Mouse (Mus musculus) regulatory T cell (primary cell): ENCODE data around the gene Lingo2.
"Not testable (repeated sequence)": the region's sequence is repeated elsewhere in the genome, so short reads cannot be mapped to it uniquely, and the experiment has no call there.

ENCODE experiments used
- in situ Hi-C: fragments of 300-600 bp; cut with MboI, MseI; formaldehyde crosslinking; loops from one replicate; pipeline ENCODE4 v1.15.1; 2025; ENCODE audit warnings: high pct_unique_total_duplicates

The Lingo2 gene

DNA sequence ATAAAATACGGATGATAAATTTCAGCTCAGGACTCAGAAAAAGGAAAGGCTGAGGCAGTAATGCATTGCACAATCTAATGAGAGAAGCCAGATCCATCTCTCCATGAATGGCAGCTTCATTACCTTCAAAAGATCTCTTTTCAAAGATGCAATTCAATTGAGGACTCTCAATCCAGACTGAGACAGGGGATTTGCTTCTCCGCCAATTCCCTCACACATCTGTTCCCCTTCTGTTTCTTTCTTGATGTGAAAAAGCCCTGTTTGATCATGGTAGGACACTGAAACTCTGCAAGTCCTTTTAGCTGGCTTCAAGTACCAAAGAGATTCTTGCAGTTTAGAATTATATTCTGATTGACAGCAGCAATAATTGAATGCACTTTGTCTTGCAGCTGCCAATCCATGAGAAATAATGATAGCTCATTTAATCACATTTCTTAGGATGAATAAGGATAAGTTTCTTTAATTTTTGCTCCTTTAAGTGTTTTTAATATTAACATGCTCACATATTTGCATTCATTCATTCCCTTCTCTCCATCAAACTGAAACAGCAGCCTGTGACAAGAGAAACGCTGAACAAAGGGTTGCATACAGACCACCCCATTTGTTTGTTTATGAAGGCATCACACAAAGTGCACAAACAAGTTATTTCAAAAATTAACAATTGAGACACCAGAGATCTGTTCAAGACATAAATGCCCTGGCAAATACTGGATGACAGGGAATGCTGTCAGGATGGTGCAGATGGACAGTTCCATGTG lies 870.3 kb downstream of the Lingo2 start:
- in situ Hi-C loops: no loop called here

DNA sequence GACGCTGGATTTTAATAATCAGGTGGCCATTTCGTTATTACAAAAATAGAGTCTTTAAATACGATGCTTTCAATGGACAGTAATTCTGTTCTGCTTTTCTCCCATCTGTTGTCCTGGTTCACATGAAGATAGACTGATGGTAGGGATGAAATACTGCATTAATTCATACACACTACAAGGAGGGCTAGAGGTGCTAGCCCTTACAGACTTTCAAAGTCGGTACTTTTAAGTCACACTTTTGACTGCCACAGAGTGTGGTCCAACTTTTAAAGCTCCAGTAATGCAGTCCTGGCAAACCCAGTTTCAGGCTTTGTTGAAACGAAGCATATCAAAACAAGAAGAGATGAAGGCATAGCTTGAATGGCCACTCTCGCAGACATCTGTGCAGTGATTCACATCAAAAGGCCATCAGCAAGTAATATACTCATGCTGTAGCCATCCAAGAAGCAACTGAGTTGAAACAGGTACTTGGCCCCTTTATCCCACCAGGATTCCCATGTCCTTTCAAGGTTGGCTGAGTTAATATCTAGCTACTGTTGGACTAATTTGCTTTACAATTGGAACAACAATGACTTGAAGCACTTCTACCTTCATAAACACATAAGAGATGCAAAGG lies 872.5 kb downstream of the Lingo2 start:
- in situ Hi-C loops: no loop called here

DNA sequence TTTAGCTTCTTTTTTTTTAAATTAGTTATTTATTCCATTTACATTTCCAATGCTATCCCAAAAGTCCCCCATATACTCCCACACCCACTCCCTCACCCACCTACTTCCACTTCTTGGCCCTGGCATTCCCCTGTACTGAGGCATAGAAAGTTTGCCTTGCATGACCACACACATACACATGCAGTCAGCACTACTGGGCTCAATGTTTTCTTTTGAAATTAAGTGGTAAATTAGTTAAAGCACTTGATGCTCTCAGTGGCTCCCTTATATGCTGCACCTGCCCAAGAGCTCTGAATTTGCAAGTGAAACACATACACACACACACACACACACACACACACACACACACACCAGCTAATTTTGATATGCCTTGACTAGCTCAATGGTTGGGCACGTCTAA lies 886.8 kb downstream of the Lingo2 start:
- in situ Hi-C loops: not testable (repeated sequence)

DNA sequence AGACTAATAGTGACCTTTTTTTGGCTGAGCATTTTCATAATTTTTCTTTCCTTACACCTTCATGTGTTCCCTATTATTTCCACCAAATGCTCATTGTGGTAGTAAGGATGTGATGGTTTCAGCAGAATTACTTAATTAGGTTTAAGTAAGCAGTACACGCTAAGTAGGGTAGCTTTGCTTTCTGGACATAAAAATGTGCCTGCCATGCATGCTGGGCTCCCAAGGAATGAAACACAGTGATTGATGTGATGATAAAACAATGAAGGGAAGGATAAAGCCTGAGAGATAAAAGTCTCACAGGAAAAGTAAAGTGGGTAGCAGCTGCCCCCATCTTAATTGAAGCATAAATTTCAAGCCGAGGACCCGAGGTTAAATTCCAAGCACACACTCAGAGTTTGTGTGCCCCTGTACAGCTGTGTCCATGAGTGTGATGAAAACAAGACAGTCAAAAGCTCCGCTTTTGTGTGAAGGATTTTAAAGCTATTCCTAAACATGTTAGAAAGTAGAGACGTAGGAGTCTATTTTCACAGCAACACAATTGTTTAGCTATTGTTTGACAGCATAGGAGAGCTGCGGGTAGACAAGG lies 898.7 kb downstream of the Lingo2 start:
- in situ Hi-C loops: no loop called here

DNA sequence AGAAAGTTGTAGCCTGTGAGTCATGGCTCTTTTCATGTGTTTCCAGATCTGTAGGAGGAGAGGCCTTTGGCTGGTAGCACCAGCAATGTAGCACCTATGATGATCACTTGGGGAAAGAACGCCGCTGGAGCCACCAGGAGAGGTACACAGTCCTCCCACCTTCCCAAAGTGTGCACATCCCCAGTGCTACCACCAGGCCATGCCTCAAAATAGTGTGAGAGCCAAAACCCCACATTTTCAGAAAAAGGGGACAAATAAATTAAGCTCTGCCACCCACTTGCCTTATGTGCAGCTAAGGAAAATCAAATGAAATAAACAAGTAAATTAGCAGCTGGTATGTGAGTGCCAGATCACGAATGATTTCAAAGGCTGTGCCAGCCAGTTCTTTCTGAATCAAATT lies 911.2 kb downstream of the Lingo2 start:
- in situ Hi-C loops: no loop called here

DNA sequence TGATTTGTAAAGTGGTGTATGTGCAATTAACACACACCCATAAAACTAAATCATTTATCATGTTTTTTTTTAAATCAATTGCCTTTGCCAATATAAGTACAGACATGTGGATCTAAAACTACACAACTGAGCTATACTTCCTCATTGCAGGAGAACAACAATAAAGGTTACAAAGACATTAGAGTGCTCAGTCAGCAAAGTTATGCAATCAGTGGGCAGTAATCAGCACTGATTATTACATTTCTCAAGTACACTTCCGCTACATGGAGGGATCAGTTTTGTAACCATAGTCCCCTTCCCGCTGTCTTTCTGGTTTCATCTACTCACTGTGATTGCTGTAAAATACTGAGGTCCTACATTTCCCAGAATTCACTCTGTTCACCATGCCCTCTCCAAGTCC lies 912.8 kb downstream of the Lingo2 start:
- in situ Hi-C loops: no loop called here

DNA sequence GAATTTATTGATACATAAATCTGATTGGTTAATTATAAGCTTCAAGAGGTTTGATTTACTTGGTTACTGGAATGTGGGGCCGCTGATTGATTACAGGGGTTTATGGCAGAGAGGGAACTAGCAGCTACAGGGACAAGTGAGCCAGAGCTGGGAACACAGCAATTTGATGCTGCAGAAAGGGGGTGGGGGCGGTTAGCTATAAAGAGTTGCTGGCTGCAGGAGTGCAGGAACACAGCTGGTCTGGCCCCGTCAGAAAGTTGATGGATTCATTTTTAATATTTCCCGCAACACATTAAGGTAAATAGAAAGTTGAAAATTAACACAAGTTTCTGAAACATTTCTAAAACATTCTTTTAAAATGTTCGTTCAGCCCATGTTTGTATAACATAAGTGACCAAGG lies 919.5 kb downstream of the Lingo2 start:
- in situ Hi-C loops: no loop called here

DNA sequence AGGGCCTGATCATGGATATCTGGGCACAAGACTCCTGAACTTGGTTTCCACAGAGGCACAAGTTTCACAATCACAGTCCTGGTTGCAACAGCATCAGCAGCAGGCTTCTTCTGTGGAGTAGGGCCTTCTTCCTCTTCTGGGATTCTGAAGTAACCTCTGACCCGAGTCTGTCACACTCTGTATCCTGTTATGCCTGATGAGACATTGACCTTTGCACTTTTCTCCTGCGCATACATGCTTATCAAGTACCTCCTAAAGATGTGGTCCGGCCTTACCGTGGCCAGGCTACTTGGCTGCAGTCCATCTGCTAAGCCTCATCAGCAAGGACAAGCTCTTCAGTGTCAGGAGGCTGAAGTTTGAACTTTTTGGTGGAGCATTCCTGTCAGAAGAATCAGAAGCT lies 937.4 kb downstream of the Lingo2 start:
- in situ Hi-C loops: no loop called here

DNA sequence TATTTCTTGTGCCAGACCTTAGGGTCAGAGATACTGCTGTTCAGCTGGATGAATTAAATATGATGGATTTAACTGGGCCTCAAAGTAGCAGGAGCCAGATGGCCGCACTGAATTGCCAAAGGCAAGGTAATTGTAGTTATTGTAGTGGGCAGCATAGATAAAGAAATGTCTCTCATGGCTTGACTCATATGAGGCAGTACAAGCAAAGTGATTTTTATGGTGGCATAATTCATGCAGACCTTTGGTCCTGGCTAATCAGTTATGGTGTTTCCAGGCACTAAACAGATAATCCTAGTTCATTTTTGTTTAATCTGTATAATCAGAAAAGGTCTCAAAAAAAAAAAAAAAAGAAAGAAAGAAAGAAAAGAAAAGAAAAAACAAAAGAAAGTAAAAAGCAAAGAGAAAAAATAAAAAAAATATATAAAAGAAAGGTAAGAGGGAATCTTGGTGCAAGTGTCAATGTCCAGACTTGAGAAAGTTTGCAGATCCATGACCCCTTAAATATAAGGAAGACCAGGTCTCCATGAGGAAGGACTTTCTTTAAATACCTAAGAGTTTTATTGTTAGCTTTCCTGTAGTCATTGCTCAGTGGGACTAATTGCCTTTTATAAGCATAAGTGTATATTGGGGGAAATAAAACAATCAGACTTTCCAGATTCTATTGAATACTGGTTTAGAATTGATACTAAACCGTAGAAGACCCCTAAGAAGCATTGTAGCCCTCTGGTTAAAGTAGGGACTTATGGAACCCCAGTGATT lies 959.4 kb downstream of the Lingo2 start:
- in situ Hi-C loops: no loop called here

DNA sequence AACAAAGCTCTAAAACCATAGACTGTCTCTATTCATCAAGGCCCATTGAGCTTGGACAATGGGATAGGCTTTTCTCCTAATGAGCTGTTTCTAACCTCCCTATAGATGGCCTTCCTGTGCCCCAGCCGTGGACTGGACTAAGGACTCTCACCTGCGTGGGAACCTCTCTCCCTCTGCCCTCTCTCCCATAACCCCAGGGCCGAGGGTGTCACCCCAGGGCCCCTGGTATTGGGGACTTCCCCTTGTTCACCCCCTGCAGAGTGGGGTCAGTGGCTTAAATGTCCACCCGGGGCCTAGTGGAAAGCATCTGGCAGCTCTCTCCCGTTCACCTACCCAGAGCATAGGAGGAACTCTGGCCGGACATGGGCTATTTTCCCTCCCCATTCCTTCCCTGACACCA lies 965.5 kb downstream of the Lingo2 start:
- in situ Hi-C loops: no loop called here

DNA sequence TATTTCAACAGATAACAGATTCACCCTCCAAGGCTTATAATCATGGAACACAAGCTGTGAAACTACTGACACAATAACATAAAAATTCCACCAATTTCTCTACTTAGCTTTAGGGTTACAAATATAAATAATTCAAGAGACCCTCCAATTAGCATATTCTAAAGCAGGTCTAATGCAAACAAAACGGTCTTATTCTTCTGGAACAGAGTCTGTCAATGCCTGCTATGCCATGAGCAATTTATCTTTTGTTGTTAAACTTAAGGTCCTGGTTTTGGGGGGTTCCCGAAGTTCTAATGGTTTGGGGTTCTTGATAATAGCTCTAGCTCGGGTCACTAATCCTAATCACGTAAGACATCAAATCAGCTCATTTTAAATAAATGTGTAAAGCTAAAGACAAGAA lies 988.0 kb downstream of the Lingo2 start:
- in situ Hi-C loops: no loop called here

DNA sequence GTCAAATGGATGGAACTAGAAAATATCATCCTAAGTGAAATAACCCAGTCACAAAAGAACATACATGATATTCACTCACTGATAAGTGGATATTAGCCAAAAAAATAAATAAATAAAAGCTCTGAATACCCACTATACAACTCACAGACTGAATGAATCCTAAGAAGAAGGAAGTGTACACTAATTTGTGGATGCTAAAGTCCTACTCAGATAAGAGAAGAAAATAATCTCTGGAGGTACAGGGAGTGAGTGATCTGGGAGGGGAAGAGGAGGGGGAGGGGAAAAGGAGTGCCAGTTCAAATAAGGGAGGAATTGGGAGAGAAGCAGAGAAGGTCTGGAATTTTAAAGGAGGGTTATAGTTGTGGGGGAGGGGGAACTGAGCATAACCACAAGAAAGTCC lies 999.7 kb downstream of the Lingo2 start:
- in situ Hi-C loops: no loop called here

DNA sequence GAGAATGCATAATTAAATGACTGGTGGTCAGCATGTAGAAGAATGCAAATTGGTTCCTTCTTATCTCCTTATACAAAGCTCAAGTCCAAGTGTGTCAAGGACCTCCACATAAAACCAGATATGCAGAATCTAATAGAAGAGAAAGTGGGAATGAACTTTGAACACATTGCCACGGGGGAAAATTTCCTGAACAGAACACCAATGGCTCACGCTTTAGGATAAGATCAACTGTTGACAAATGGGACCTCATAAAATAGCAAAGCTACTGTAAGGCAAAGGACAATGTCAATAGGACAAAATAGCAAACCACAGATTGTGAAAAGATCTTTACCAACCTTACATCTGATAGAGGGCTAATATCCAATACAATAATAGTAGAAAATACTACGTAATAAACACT lies 1000.3 kb downstream of the Lingo2 start:
- in situ Hi-C loops: no loop called here

DNA sequence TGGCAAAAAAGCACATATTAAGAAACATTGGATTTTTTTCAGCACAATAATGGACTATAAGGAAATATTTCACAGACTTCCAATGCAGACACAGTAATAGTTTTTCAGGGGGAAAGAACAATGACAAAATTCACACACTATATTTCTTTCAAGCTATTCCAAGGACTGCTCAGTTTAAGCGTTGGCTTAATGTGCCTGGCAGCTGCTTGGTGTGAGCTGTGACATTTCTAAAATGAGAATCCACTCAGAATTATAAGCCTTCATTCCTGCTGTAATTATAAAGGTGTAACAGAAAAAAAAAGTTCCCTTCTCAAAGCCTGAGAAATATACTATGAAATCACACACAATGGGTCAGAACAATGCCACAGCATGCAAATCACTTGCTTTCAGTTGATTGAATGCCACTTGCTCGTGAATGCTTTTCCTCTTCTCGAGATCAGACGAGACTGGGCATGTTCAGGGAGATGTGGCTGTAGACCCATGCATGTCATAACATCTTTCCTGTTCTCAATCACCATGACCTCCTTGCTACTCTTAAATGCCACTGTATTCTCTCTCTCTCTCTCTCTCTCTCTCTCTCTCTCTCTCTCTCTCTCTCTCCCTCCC lies 1017.4 kb downstream of the Lingo2 start:
- in situ Hi-C loops: no loop called here

DNA sequence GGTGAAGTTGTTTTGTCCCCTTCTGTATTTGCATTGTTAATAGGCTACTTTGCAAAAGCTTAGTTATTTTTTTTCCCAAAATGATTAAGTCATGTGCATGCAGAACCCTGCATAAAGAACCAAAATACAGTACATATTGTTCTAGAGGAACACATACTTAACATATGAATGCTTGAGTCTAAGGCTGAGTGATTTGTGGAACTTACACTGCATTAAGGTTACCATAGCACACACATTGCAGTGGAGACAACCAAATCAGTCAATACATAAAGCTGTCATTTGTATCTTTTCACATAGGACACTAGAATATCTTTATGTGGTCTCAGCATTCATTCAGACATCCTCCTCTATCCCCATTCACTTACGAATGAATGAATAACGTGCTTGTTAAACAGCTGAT lies 1023.8 kb downstream of the Lingo2 start:
- in situ Hi-C loops: loop anchor here (10.0 kb wide), 1 partner anchor 797 kb away; no protein-coding TSS in a partner anchor

DNA sequence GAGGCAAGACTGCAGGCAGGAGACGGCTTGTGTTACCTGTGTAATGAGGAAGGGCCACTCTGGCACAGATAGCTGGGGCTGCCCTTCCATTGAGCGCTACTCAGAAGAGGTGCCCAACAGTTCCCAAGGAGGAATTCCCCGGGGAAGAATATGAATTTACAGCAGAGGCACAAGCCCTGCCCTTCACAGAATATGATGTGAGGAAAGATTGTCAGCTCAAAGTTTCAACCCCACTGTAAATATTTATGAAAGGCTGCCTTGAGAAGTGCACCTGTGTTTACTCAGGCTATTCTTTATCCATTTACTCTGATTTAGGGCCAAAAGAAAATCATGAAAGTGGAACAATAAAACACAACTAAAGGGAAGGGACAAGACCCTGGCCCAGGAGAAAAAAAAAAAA lies 1034.1 kb downstream of the Lingo2 start:
- in situ Hi-C loops: no loop called here

DNA sequence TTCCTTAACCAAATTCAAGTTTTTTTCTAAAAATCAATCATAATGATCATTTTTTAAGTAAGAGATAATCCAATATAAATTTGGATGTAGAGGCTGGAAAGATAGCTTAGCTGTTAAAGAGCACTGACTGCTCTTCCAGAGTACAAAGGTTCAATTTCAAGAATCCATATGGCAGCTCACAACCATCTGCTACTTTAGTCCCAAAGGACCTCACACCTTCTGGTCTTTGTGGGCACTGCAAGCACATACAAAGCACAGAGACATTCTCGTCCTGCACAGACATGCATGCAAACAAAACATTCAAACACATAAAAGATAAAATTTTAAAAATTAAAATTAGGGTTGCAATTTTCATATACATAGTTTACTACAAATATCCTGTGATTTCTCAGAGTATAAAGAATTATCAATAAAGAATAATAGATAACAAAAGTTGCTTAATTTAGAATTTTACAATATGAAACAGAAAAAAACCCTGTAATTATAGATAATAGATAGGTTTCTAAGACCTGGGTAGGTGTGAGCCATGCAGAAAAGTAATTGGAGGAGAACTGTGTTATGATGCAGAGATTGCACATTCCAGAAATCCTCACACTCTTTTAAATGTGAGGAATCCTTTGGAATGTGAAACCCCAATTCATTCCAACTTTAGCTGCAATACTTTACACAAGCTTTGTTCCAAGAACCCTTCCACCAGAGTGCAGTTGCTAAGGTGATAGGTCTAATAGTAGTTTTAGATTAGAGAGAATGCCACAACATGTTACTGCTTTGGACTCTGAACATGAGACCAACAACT lies 1053.6 kb downstream of the Lingo2 start:
- in situ Hi-C loops: no loop called here

DNA sequence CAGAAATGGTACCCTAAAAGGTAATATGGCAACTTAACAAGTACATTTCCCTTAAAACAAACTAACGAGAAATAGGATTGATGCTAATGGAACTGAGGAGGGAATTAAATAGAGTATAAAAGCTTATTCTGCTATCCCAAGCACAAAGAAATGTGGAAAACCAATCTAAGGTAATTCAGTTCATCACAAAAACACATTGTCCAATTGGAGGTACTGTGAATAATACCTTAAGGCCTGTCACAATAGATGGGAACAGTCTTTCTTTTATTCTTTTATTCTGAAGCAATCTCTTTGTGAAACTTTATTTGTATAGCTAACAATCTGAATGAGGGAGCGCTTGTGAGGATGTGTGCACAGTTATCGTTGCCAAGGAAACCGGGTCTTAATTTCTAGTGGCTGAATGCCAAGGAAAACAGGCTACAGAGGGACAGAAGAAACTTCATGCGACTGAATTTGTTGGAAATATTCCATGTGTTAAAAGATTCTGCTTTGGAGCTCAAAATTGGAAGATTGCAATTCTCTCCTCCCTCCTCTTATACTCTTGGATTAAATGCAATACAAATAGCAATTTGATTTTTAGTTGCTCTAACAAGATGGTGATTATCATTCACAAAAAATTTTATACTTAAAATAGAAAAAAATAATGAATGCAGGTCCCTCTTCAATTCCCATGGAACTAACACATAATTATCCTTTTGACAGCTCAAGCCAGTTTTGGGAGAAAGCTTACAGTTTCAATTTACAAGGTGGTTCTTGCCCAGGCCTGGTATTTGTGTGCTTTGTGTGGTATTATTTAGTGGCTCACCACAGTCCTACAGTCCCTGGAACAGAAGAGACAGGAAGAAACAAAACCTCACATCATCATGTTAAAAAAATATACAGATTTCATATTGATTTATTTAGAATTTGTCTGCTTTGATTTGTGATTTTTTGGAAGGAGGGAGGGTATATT lies 1065.7 kb downstream of the Lingo2 start:
- in situ Hi-C loops: no loop called here

DNA sequence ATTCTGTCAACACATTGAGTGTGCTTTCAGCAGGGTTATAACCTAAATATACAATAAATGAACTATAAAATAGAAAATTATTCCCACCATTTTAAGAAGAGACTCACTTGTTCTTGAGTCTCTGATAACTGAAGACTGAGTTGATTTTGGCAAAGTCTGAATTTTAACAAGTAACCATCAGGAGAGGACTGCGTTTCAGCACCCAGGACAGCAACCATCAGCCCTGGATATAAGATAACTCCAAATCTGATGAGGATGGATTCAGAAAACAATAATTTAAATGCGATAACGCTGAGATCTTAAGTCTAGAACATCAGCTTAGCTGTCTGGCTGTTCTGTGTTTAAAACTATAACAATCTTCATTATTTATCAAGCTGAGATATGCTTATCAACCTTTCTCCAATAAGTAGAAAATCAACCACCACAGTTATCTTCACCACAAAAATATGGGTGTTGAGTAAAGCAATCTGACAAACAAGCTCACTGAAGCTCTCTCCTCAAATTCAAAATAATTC lies 1066.5 kb downstream of the Lingo2 start:
- in situ Hi-C loops: no loop called here

DNA sequence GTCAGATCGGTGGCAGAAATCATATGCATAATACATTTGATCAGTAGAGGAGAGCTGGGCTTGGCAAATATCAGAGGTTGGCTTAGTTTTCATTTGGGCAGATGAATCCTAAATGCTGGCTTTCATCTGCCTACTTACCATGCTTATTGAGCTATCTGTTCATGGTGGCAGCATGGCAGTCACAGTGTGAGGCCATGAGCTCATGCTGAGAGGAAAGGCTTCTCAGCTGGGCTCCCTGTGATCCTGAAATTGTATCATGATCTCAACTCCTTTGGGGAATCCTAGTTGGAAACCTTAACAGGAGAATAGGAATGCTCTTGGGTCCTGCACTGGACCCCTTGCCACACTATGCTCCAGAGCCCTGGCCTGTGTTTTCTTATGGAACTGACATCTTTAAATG lies 1105.0 kb downstream of the Lingo2 start:
- in situ Hi-C loops: no loop called here
